Mouse (Mus musculus): ENCODE measurements at regions not wholly inside any gene's neighbourhood (a gene's known extent, or its start where the extent isn't known, plus 50 kb on each side); places are given as distances from the start of the nearest gene placed in this dataset.

DNA sequence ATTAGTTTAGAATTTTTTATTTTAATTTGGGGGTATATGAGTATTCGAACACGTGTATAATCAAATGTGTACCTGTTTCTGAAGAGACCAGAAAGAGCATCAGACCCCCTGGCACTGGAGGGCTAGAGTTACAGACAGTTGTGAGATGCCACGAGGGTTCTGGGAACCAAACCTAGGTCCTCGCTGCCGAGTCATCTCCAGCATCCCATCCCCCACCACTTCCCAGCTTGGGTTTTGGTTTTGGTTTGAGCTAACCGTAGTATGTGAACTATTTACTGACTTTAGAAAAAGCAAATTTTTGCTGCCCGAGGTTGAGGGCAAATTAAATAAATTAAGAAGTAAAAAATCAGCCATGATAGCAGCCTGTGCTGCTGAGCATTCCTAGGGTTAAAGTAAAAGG is 74.9 kb upstream of the Epcam start:
- H3K4me3 ChIP-seq (ENCODE audit: inconsistent target): no peak overlapping the region
- 44% methylated on average over 7 of the region's 7 CpGs for WGBS (ENCODE audit: missing documents)
- H3K27ac ChIP-seq: no peak overlapping the region
- H3K36me3 ChIP-seq (ENCODE audit: inconsistent target): no peaks in the 10 kb centered on the region
- H3K79me2 ChIP-seq (ENCODE audit: inconsistent target): no peaks in the 10 kb centered on the region

DNA sequence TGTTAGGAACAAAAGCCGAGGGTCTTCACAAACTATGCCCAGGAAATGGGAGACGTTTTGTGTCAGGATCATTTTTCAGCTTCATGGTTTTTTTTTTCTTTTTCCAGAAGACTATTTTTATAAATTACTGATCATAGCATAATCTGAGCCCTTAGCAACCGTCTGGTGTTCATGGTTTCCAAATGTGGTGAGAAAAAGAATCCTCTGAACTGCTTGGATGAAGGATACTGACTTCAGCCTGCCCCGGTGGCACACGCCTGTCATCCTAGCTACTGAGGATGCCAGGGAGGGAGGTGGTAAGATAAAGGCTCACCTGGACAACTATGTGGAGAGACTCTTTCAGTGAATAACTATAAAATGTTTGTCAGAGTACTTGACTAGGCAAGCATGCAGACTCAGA is 72.4 kb upstream of the Epcam start:
- Histone ChIP-seq H3K4me3 (ENCODE audit: inconsistent target) (no peak overlapping the region), H3K36me3 (ENCODE audit: inconsistent target) (no peaks in the 10 kb centered on the region), H3K27ac (no peak overlapping the region), H3K79me2 (ENCODE audit: inconsistent target) (no peaks in the 10 kb centered on the region)
- WGBS (ENCODE audit: missing documents): 87% methylated on average over 4 of the region's 5 CpGs

DNA sequence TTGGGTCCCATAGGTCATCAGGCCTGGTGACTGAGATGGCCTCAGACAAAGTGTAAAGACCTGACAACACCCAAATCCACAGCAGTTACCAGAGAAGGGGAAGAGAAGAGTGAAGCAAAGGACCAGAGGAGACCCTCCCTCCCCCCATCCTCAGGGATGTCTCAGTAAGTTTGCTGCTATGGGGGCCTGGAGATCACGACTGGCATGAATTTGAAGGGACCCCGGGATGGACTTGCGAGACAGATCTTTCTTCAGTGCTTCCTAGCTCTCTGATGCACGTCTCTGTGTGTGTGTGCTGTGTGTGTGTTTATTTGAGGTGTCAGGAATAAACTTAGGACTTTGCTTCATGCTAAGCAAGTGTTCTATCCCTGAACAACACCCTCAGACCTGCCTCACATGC is 70.1 kb upstream of the Epcam start:
- no peaks in the 10 kb centered on the region for H3K36me3 ChIP-seq (ENCODE audit: inconsistent target)
- H3K79me2 ChIP-seq (ENCODE audit: inconsistent target): no peaks in the 10 kb centered on the region
- H3K27ac ChIP-seq: no peak overlapping the region
- no peak overlapping the region for H3K4me3 ChIP-seq (ENCODE audit: inconsistent target)
- WGBS (ENCODE audit: missing documents): 89% methylated on average over 4 of the region's 4 CpGs

DNA sequence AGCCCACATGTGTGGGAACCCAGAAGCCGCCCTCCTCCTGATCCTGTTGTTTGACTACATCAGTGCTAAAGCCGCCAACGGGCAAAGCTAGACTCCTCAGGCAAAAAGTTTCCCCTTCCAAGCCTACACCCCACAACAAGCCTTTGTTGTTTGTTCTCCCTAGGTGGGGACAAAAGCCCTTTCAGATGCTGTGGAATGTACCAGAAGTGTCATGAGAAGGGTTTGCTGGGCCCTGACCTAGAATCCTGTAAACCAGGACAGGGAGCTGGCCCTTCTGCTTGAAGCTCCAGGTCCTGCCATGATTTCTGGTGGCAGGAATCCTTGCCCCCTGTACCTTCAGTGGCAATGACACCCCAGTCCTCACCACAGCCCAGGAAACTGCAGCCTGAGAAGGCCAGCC is 69.5 kb upstream of the Epcam start:
- Histone ChIP-seq H3K4me3 (ENCODE audit: inconsistent target) (no peak overlapping the region), H3K27ac (no peak overlapping the region), H3K36me3 (ENCODE audit: inconsistent target) (no peaks in the 10 kb centered on the region), H3K79me2 (ENCODE audit: inconsistent target) (no peaks in the 10 kb centered on the region)
- WGBS (ENCODE audit: missing documents): 100% methylated on average over 1 of the region's 3 CpGs

DNA sequence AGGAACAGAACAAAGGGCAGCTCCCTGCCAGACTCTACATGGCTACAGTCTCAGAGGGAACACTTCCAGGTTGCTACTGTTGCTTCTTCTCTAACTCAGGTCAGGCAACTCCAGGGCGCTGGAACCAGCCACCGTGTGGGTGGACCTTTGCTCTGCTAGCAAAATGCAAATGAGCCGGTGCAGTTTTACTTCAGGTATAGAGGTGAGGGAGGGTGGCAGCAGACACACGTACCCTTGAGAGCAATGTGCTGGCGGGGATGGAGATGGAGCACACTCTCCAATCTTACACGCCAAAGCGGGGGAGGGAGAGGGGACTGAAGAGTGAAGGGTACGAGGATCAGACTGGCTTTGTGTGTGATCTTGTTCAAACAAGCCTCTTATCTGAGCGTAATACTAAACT is 68.8 kb upstream of the Epcam start:
- no peak overlapping the region for H3K4me3 ChIP-seq (ENCODE audit: inconsistent target)
- H3K27ac ChIP-seq: no peak overlapping the region
- no peaks in the 10 kb centered on the region for H3K36me3 ChIP-seq (ENCODE audit: inconsistent target)
- no peaks in the 10 kb centered on the region for H3K79me2 ChIP-seq (ENCODE audit: inconsistent target)
- WGBS (ENCODE audit: missing documents): 88% methylated on average over 9 of the region's 9 CpGs

DNA sequence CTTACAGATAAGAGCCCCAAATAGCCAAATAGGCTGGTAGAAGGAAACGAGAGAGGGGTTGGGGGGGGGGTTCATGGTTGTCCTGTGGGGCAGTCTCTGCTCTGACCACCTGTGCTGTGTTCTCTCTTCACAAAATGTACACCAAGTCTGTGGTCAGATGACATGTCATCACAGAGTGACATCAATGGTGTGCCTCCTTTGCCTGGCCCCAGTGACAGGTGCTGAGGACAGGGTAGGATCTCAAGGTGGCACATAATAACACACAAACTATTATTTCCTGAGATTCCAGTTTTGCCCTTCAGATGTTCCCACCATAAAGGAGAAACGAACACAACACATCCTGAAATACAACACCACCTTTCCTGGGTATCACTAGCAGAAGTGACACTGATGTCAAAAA is 68.3 kb upstream of the Epcam start:
- 60% methylated on average over 2 of the region's 2 CpGs for WGBS (ENCODE audit: missing documents)
- H3K36me3 ChIP-seq (ENCODE audit: inconsistent target): no peaks in the 10 kb centered on the region
- H3K79me2 ChIP-seq (ENCODE audit: inconsistent target): no peaks in the 10 kb centered on the region
- H3K4me3 ChIP-seq (ENCODE audit: inconsistent target): no peak overlapping the region
- H3K27ac ChIP-seq: no peak overlapping the region

DNA sequence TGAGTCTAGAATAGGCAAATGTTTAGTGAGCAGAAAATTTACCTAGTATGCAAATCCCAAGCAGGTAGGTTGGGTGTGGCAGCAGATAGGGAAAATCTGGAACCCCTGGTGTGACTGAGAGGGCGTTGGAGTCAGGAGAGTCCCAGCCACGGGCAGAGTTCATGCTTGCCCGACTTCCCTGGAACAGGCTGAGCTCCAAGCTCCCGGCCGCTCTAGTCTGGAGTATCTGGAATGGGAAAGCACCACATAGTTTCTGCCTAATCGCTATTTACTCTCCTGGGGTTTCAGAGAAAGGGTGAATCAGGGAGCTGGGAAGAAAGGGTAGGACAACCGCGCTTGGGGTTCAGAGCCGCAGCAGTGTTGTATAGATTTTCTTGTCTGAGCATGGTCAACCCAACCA is 65.8 kb upstream of the Epcam start:
- 96% methylated on average over 9 of the region's 9 CpGs for WGBS (ENCODE audit: missing documents)

DNA sequence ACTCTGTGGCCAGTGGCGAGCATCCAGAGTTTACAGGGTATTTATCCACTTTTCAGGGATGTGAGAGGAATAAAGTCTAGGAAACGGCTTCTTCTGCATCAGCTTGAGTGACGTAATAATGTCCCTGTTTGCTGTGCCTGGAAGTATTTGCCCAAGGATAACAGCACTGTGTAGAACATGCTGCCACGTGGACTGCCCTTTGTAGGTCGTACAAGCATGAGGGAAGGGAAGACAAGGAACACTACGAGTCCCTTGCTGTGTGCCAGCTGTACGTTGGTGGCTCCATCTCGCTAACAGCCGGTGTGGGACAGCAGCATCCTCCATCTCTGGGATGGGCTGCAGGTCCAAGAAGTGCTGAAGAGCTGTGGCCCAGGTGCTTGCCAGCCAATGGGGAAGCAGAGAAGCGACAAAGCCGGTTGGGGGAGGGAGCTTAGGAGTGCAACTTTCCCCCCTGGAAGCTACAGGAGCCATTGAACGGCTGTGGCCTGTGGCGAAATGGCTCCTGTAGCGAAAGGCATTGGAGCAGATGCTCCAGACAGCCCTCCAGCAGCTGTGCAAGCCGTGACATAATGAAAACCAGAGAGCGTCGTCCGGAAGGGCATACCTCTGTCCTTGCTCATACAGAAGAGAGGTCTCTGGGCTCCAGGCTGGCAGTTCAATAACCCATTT is 65.0 kb upstream of the Epcam start:
- H3K27ac ChIP-seq: no peak overlapping the region
- WGBS (ENCODE audit: missing documents): 94% methylated on average over 18 of the region's 18 CpGs
- no peaks in the 10 kb centered on the region for H3K79me2 ChIP-seq (ENCODE audit: inconsistent target)
- no peak overlapping the region for H3K4me3 ChIP-seq (ENCODE audit: inconsistent target)
- H3K36me3 ChIP-seq (ENCODE audit: inconsistent target): no peaks in the 10 kb centered on the region

More for the DNA sequence above, 65.8 kb upstream of the Epcam start:
- no peak overlapping the region for H3K4me3 ChIP-seq (ENCODE audit: inconsistent target)
- H3K79me2 ChIP-seq (ENCODE audit: inconsistent target): no peaks in the 10 kb centered on the region
- H3K27ac ChIP-seq: no peak overlapping the region
- H3K36me3 ChIP-seq (ENCODE audit: inconsistent target): no peaks in the 10 kb centered on the region

DNA sequence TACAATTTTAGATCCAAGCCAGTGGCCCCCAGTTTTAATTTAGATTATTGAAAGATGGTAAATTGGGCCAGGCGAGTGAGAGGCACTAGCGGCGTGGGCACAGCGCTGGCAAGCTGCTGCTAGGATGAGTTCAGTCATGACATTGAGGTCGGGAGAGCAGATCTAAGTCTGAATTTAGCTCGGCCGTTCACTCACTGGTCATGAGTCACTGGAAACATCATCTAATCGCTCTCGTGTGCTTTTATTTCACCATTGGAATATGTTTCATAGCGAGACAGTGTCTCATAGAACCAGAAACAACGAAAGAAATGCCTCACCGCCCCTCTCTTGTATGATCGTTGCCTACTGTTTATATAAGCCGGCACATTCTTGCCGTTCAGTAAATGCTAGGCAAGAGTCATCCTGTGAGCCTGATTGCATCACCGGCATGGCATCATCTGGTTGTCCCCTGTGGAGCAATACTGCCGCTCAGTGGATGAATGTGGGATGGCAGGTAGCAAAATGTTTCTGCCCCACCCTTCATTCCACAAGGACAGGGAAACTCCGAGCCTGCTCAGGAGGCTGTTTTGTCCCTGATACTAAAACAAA is 64.3 kb upstream of the Epcam start:
- Histone ChIP-seq H3K27ac (no peak overlapping the region), H3K4me3 (ENCODE audit: inconsistent target) (no peak overlapping the region), H3K36me3 (ENCODE audit: inconsistent target) (no peaks in the 10 kb centered on the region), H3K79me2 (ENCODE audit: inconsistent target) (no peaks in the 10 kb centered on the region)
- 31% methylated on average over 18 of the region's 18 CpGs for WGBS (ENCODE audit: missing documents)

DNA sequence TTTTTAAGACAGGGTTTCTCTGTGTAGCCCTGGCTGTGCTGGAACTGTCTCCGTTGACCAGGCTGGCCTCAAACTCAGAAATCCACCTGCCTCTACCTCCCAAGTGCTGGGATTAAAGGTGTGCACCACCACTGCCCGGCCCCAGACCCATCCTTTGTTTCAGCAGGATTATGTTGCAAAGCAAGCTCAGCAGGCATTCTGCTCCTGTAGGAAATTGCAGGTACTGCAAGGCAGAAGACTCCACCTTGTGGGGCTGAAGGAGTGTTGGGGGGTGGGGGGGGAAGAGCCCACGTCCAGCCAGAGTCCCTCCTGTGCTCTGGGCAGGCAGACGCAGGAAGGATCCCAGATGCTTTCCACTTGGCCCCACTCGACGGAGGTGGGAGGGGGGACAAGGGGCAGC is 52.2 kb upstream of the Epcam start:
- WGBS (ENCODE audit: missing documents): 88% methylated on average over 6 of the region's 6 CpGs
- H3K36me3 ChIP-seq (ENCODE audit: inconsistent target): no peaks in the 10 kb centered on the region
- H3K4me3 ChIP-seq (ENCODE audit: inconsistent target): no peak overlapping the region
- H3K79me2 ChIP-seq (ENCODE audit: inconsistent target): no peaks in the 10 kb centered on the region
- no peak overlapping the region for H3K27ac ChIP-seq

DNA sequence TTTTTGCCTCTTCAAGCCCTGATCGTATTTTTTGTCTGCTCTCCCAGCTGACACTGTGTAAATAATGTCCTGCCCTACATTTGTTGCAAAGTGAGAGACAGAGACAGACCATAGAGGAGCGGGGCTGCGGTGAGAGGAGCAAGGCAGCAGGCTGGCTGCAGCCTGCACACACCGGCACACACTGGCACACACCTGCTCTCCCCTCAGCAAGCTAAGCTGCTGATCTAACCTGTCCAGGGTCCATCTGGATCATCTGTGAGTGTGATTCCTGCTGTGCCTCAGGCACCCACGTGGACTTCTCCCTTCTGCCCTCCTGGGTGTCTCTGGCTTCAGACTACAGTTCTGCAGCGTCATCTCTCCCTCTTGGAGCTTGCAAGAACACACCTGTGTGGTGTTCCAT is 50.4 kb upstream of the Epcam start:
- no peaks in the 10 kb centered on the region for H3K79me2 ChIP-seq (ENCODE audit: inconsistent target)
- no peaks in the 10 kb centered on the region for H3K36me3 ChIP-seq (ENCODE audit: inconsistent target)
- H3K27ac ChIP-seq: no peak overlapping the region
- 74% methylated on average over 6 of the region's 6 CpGs for WGBS (ENCODE audit: missing documents)
- H3K4me3 ChIP-seq (ENCODE audit: inconsistent target): no peak overlapping the region

All from macrophage (primary cell).